Mouse (Mus musculus): ENCODE results near the gene Rapgef4.

Gene Rapgef4

DNA sequence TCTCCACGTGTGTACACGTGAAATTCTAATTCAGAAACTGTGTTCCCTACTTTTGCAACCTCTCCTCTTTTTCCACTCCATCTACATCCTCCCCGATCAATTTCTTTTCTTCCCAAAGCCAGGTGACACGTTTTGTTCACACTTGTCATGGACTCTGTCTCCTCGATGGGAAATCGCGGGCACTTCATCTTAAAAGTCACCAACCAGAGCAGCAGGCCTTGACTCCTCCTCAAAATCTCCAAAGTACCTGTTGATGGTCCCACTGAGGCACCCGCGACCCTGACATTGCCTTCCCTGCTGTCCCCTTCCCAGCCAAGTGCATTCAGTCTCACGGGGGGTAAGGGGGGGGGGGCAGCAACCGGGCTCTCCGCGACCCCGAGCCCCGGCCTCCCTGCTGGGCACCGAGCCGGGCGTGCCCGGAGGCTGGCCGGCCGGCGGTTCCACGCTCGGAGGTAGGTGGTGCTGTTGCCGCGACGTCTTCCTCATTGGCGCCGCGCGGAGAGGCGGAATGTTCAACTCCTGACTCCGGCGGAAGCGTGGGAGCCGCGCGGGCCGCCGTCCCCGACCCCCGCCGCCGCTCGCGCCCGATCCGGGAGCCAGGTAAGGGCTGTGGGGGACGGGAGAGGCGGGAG, 304.3 kb downstream of the Rapgef4 start, which contains the start of gene Map3k20:
TSS of gene Map3k20 (plus strand) at position 382 of the 632 bp plus-strand sequence.
- peak; percentile 81 to 83 for DNase-seq

GRCm38 (mm10) chr2:72285888-72286661, 305.0 kb downstream of the Rapgef4 start:
- DNase-seq = peak; percentile 50 to 55

GRCm38 (mm10) chr2:72287142-72287541, 306.1 kb downstream of the Rapgef4 start:
- DNase-seq = peak in 1 of 2 experiments; percentile 12

GRCm38 (mm10) chr2:72288932-72289534, 308.0 kb downstream of the Rapgef4 start:
- DNase-seq = no peak

DNA sequence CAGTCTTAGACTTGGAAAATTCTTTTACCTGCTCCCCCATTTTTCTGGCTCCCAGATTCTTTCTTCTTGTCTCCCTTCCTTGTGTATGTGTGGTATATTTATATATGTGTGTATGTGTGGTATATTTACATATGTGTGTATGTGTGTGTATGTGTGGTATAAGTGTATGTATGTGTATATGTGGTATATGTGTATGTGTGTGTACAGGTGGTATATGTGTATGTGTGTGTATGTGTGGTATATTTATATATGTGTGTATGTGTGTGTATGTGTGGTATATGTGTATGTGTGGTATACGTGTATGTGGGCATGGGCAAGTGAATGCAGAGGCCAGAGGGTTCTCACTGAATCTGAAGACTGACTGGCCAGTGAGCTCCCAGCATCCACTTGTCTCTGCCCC, 310.1 kb downstream of the Rapgef4 start:
- DNase-seq = no peak

DNA sequence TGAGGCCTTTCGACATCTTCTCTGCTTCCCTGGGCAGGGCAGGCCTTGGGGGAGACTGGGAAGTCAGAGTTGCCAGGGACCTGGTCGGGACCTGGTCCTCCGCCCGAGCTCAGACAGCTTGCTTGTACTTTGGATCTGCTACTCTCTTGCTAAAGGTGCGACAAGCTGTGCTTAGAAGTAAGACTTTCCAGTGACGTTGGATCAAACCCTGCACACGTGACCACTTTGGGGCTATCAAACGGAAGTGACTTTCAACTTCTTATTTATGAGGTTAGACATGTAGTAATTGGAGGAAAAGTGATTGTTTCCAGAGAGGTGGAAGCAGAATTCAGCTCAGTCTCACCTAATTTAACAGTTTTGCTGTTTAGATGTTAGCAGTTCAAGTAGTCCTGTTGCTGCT, 311.5 kb downstream of the Rapgef4 start:
- no peak for DNase-seq

- DNase-seq = no peak
These were observed 314.0 kb downstream of the Rapgef4 start for GRCm38 (mm10) chr2:72294994-72295393.

GRCm38 (mm10) chr2:72296984-72297715, 316.1 kb downstream of the Rapgef4 start:
- DNase-seq = no peak

GRCm38 (mm10) chr2:72297716-72298082, 316.7 kb downstream of the Rapgef4 start:
- no peak for DNase-seq

- DNase-seq = peak; percentile 19 to 72
These were observed 317.4 kb downstream of the Rapgef4 start for GRCm38 (mm10) chr2:72298406-72298805.

- DNase-seq = no peak
These were observed 320.3 kb downstream of the Rapgef4 start for GRCm38 (mm10) chr2:72301194-72301916.

DNA sequence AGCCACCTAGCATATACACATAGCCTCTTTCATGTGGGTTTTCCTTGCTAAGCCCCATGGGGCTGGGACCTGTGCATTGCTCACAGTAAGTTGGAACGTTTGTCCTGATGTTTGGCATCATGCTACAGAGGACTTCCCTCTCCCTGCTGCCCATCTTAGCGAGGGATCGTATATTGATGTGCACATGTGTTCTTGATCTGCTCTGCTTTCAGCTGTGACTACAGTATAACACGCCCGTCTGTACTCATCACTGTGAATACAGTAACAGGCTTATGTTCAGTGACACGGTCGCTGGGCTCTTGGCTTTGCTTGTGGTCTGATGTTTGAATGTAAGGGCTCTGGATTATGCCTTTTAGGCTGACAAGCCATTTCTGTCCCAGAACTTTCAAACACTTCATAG, 324.7 kb downstream of the Rapgef4 start:
- no peak for DNase-seq
